Mouse (Mus musculus) ES-CJ7 (cell line): ENCODE results near the gene Gmds.
A peak's percentile ranks its signal among the peaks of the same experiment; 100 is the strongest.

ENCODE experiments used
- DNase-seq: peaks from one replicate; pipeline ENCODE4 v3.0.0; 2011; ENCODE audit warnings: low read depth, low spot score

The Gmds gene

GRCm38 (mm10) chr13:31793163-31793562 lies 545.4 kb downstream of the Gmds start:
- DNase-seq, result no peak

GRCm38 (mm10) chr13:31792480-31793132 lies 545.9 kb downstream of the Gmds start:
- peak; percentile 77 for DNase-seq

- DNase-seq, result no peak
Measured at GRCm38 (mm10) chr13:31784757-31785156, 553.8 kb downstream of the Gmds start.

- no peak for DNase-seq
Measured at GRCm38 (mm10) chr13:31782063-31782462, 556.5 kb downstream of the Gmds start.

GRCm38 (mm10) chr13:31780299-31780698 lies 558.2 kb downstream of the Gmds start:
- DNase-seq, result no peak

- DNase-seq, result peak; percentile 62
Measured at GRCm38 (mm10) chr13:31779281-31779981, 559.1 kb downstream of the Gmds start.

- no peak for DNase-seq
Measured at GRCm38 (mm10) chr13:31775762-31776161, 562.8 kb downstream of the Gmds start.

GRCm38 (mm10) chr13:31772882-31773281 lies 565.7 kb downstream of the Gmds start:
- DNase-seq, result no peak
